Mouse (Mus musculus) layer of hippocampus, postnatal 14 days (tissue): Measurements from ENCODE around the gene Psmg3. TPM values are rescaled to one million over a fixed set of nuclear protein-coding genes. Genes with fewer than 3 reads are reported as not detected.

ENCODE experiments used
- DNase-seq, 2 experiments: peaks; one replicate each; pipeline ENCODE4 v3.0.0; 2021 to 2022; ENCODE audit warnings: low spot score in 2 of 2, mixed read lengths in 1 of 2
- long read RNA-seq, 2 experiments: library from polyadenylated mRNA; stranded (forward); transcript quantifications; one replicate each; pipeline ENCODE4 v2.0.0; 2021
- total RNA-seq, 2 experiments: library from RNA; stranded (reverse); gene quantifications; 2 replicates each; pipeline ENCODE4 v1.2.3; 2021

Gene Psmg3
- 10 to 100 TPM; 17.5 to 18.8 TPM for total RNA-seq
- long read RNA-seq, experiment 1, transcript Psmg3-201 (3 exons, 883 nt) = major isoform, 11 of 13 reads
- long read RNA-seq, experiment 1, partial matches to known transcripts = 0 of 13 reads
- long read RNA-seq, experiment 1, other reads (novel, unspliced or antisense) = 0 of 13 reads
- long read RNA-seq, experiment 2, transcript Psmg3-201 (3 exons, 883 nt) = major isoform, 17 of 19 reads
- long read RNA-seq, experiment 2, partial matches to known transcripts = 0 of 19 reads
- long read RNA-seq, experiment 2, other reads (novel, unspliced or antisense) = 1 of 19 reads

GRCm38 (mm10) chr5:139826357-139827055 lies at the start of gene Psmg3, which contains the start of gene Gm26938:
Gene Psmg3 (minus strand): TSS chr5:139826885.
Gene Gm26938 (minus strand): TSS chr5:139826407.
- DNase-seq = peak; percentile 92 to 96

- DNase-seq = no peak
Measured at GRCm38 (mm10) chr5:139871526-139871925, 44.8 kb upstream of the Psmg3 start.

GRCm38 (mm10) chr5:139870886-139871285 lies 44.2 kb upstream of the Psmg3 start:
- DNase-seq = no peak

- DNase-seq = peak; percentile 11 to 41
Measured at GRCm38 (mm10) chr5:139862759-139863158, 36.1 kb upstream of the Psmg3 start.

- no peak for DNase-seq
Measured at GRCm38 (mm10) chr5:139860328-139861104, 33.8 kb upstream of the Psmg3 start.

GRCm38 (mm10) chr5:139849626-139850320 lies 23.1 kb upstream of the Psmg3 start:
- DNase-seq = no peak

GRCm38 (mm10) chr5:139839142-139839541 lies 12.5 kb upstream of the Psmg3 start:
- DNase-seq = no peak

- peak; percentile 40 to 68 for DNase-seq
Measured at GRCm38 (mm10) chr5:139838476-139838892, 11.8 kb upstream of the Psmg3 start.

GRCm38 (mm10) chr5:139835706-139836105 lies 9.0 kb upstream of the Psmg3 start:
- peak in 1 of 2 experiments; percentile 20 for DNase-seq

- no peak for DNase-seq
Measured at GRCm38 (mm10) chr5:139832125-139832524, 5.4 kb upstream of the Psmg3 start.

GRCm38 (mm10) chr5:139830734-139831133 lies 4.0 kb upstream of the Psmg3 start:
- no peak for DNase-seq

- DNase-seq = no peak
Measured at GRCm38 (mm10) chr5:139829384-139829783, 2.7 kb upstream of the Psmg3 start.

- no peak for DNase-seq
Measured at GRCm38 (mm10) chr5:139827593-139827992, 908 bp upstream of the Psmg3 start.

- DNase-seq = no peak
Measured at GRCm38 (mm10) chr5:139825947-139826346, 738 bp downstream of the Psmg3 start.

- DNase-seq = no peak
Measured at GRCm38 (mm10) chr5:139824531-139824930, 2.2 kb downstream of the Psmg3 start.

- no peak for DNase-seq
Measured at GRCm38 (mm10) chr5:139821466-139822459, 4.9 kb downstream of the Psmg3 start.

GRCm38 (mm10) chr5:139819538-139820181 lies 7.0 kb downstream of the Psmg3 start, which contains the start of gene Tmem184a:
Gene Tmem184a (minus strand): TSS chr5:139819917.
- DNase-seq = no peak

GRCm38 (mm10) chr5:139818801-139819200 lies 7.9 kb downstream of the Psmg3 start:
- DNase-seq = no peak

- no peak for DNase-seq
Measured at GRCm38 (mm10) chr5:139818056-139818455, 8.6 kb downstream of the Psmg3 start.
